In genomic region chr12:85474298-85475231, GRCm38 (mm10) we compare ENCODE assay signal across 8 mouse cellular contexts. TPM values are rescaled to one million over a fixed set of nuclear protein-coding genes. Genes with fewer than 3 reads are reported as not detected.
DNase-seq lines count a peak whose midpoint lies in the region; ATAC-seq and TF ChIP-seq lines count a peak whose summit lies in the region.

No protein-coding gene starts in this region.

- peaks cover 6% of the 10 kb centered on the region; the same call in 1 of the 2 replicates for H3K36me3 ChIP-seq in ES-E14 (ENCODE audit: control insufficient read depth, insufficient read depth, low read length, poor library complexity, severe bottlenecking)
- no peaks in the 10 kb centered on the region for H3K36me3 ChIP-seq in forebrain, embryonic 11.5 days (ENCODE audit: control insufficient read depth, insufficient read depth, low read length)
- H3K36me3 ChIP-seq in lung, postnatal 0 days (ENCODE audit: insufficient read depth, low read length): peaks cover 15% of the 10 kb centered on the region; the same call in 1 of the 2 replicates

- no peak overlapping the region for H3K27ac ChIP-seq in ES-E14 (ENCODE audit: insufficient read depth, low read depth, low read length, poor library complexity, severe bottlenecking)
- no peak overlapping the region for H3K27ac ChIP-seq in forebrain, embryonic 11.5 days (ENCODE audit: low read depth, low read length)
- H3K27ac ChIP-seq in lung, postnatal 0 days (ENCODE audit: low read length): peak overlapping the region; percentile 97

- peak; percentile 34; the same call in 1 of the 2 replicates for TF ChIP-seq EP300 in lung, postnatal 0 days (IDR thresholded peaks at IDR 0.05)

- in situ Hi-C loops in ES-E14 (cut with MboI; ENCODE audit: low sequenced_read_pairs in 2 of 2, unreplicated experiment in 2 of 2): no loop called here

- H3K27me3 ChIP-seq in forebrain, embryonic 11.5 days (ENCODE audit: control insufficient read depth, insufficient read depth, low read length): peaks cover 29% of the 10 kb centered on the region
- no peaks in the 10 kb centered on the region for H3K27me3 ChIP-seq in lung, postnatal 0 days (replicated peaks; ENCODE audit: insufficient read depth, low read length)

- under 1% methylated on average over 49 of the region's 49 CpGs for WGBS in forebrain, embryonic 11.5 days
- WGBS in lung, postnatal 0 days: under 1% methylated on average over 49 of the region's 49 CpGs

- peak overlapping the region; percentile 72 to 75 for H3K4me3 ChIP-seq in ES-E14 (ENCODE audit: insufficient read depth in 1 of 2, low read depth in 1 of 2, low read length in 2 of 2, poor library complexity in 1 of 2, severe bottlenecking in 1 of 2)
- H3K4me3 ChIP-seq in forebrain, embryonic 11.5 days (ENCODE audit: low read depth, low read length): peak overlapping the region; percentile 50
- H3K4me3 ChIP-seq in lung, postnatal 0 days (ENCODE audit: low read depth, low read length): peak overlapping the region; percentile 89

- H3K9me3 ChIP-seq in ES-E14 (ENCODE audit: control insufficient read depth, insufficient read depth, low read depth, low read length): no peaks in the 10 kb centered on the region
- no peaks in the 10 kb centered on the region for H3K9me3 ChIP-seq in forebrain, embryonic 11.5 days (ENCODE audit: control insufficient read depth, low read length)
- H3K9me3 ChIP-seq in lung, postnatal 0 days (ENCODE audit: low read length): no peaks in the 10 kb centered on the region

- H3K9ac ChIP-seq in ES-E14 (ENCODE audit: insufficient read depth, low read depth, low read length, poor library complexity, severe bottlenecking): peak overlapping the region; percentile 85; the same call in 1 of the 2 replicates
- H3K9ac ChIP-seq in forebrain, embryonic 11.5 days (ENCODE audit: low read length): peak overlapping the region; percentile 37
- H3K9ac ChIP-seq in lung, postnatal 0 days (replicated peaks; ENCODE audit: low read depth): peak overlapping the region; percentile 89

- DNase-seq in ES-E14 (ENCODE audit: low read depth, low spot score): no peak
- DNase-seq in brain, adult 2 months (ENCODE audit: low read depth, low spot score): peak; percentile 92
- peak; percentile 73 for DNase-seq in forebrain, embryonic 11.5 days (ENCODE audit: low spot score)
- peak; percentile 49 for DNase-seq in heart, postnatal 25 days (ENCODE audit: low spot score)
- peak; percentile 59 to 72 for DNase-seq in layer of hippocampus, postnatal 14 days (ENCODE audit: low spot score in 2 of 2)
- DNase-seq in lung, postnatal 0 days (ENCODE audit: low spot score): peak; percentile 82
- peak; percentile 72 for DNase-seq in retina, postnatal 1 day

- intact Hi-C loops in heart, postnatal 25 days (cut with DNase I): loop anchor here (1.0 to 5.0 kb wide), 3 partner anchors 11 to 102 kb away; partner anchors contain the start of gene Tmed10

- H3K4me2 ChIP-seq in forebrain, embryonic 11.5 days (ENCODE audit: low read depth, low read length, severe bottlenecking): peak overlapping the region; percentile 99
- H3K4me2 ChIP-seq in lung, postnatal 0 days (replicated peaks; ENCODE audit: low read depth, low read length): peak overlapping the region; percentile 85

- TF ChIP-seq CTCF in lung, postnatal 0 days (IDR thresholded peaks at IDR 0.05): no peak

- ATAC-seq in forebrain, embryonic 11.5 days (replicated peaks; ENCODE audit: low FRiP score): peak; percentile 45
- ATAC-seq in lung, postnatal 0 days: peak; percentile 2; the same call in 1 of the 2 replicates
- no peak for ATAC-seq in monocyte, adult 5-6 weeks (replicated peaks; ENCODE audit: insufficient number of reproducible peaks, low FRiP score, low TSS enrichment, poor library complexity, severe bottlenecking)

- peaks cover 0 to 15% of the 10 kb centered on the region in 2 experiments; a peak in 2 of 4 replicates for H3K4me1 ChIP-seq in ES-E14 (ENCODE audit: control insufficient read depth in 2 of 2, insufficient read depth in 2 of 2, low read length in 2 of 2, poor library complexity in 1 of 2)
- peaks cover 12% of the 10 kb centered on the region for H3K4me1 ChIP-seq in forebrain, embryonic 11.5 days (replicated peaks; ENCODE audit: control insufficient read depth, insufficient read depth, low read length)
- H3K4me1 ChIP-seq in lung, postnatal 0 days (ENCODE audit: insufficient read depth, low read depth, low read length): peaks cover 5% of the 10 kb centered on the region; the same call in 1 of the 2 replicates

TF ChIP-seq in ES-E14, 5 proteins besides CTCF, POLR2A, EP300 and RAD21:
- no peak for TF ChIP-seq CHD2 (IDR thresholded peaks at IDR 0.05; ENCODE audit: low read depth, low read length)
- no peak for TF ChIP-seq ZC3H11A (IDR thresholded peaks at IDR 0.05; ENCODE audit: borderline replicate concordance, low read depth, low read length)
- TF ChIP-seq ZNF384 (IDR thresholded peaks at IDR 0.05; ENCODE audit: low read depth, low read length): no peak
- no peak for TF ChIP-seq MAFK (IDR thresholded peaks at IDR 0.05; ENCODE audit: insufficient read depth, low read depth, low read length)
- TF ChIP-seq HCFC1 (IDR thresholded peaks at IDR 0.05; ENCODE audit: borderline replicate concordance, insufficient read depth, low read length): no peak

RNA-seq across cellular contexts. Expression of gene Fos, which starts 0.9 kb away (rescaled TPM):
- total RNA-seq in ES-E14 (2012; rRNA removed): 10.3 and 10.6 TPM in 2 replicates
- 0.57 and 1.1 TPM in 2 replicates for polyA plus RNA-seq in forebrain, embryonic 11.5 days (2014; fragmentation: Nextera tagmentation; extraction: Ambion mirVana)
- total RNA-seq in heart, postnatal 25 days (2021): 1 to 10 TPM; 3.4 to 3.9 TPM
- 10 to 100 TPM; 12.9 to 16.5 TPM for total RNA-seq in layer of hippocampus, postnatal 14 days (2021)
- 30.8 and 33.8 TPM in 2 replicates for polyA plus RNA-seq in lung, postnatal 0 days (2015; fragmentation: Nextera tagmentation; extraction: Ambion mirVana)
- total RNA-seq in monocyte, adult 5-6 weeks (2017): 138 to 560 TPM (median 216 TPM) in 3 replicates

Comparison
In these comparisons a context has a peak if more than half of its experiments do, and no peak if none do; other contexts are left out.
1. H3K9ac ChIP-seq: peak in every context shown above with its lines; median percentile 89 in lung, postnatal 0 days; 85 in ES-E14; 37 in forebrain, embryonic 11.5 days.